Mouse (Mus musculus) kidney, adult 9 months (tissue): ENCODE measurements around the gene Gm3512.
"Not testable (repeated sequence)": the region's sequence is repeated elsewhere in the genome, so short reads cannot be mapped to it uniquely, and the experiment has no call there.

Source experiments
- DNase-seq: peaks from one replicate; pipeline ENCODE4 v3.0.0; 2022

Gene Gm3512

GRCm38 (mm10) chr14:7174483-7174971 is at the start of gene Gm3512:
TSS of gene Gm3512 (minus strand) at chr14:7174533.
- DNase-seq: not testable (repeated sequence)

GRCm38 (mm10) chr14:7200070-7200469 is 25.7 kb upstream of the Gm3512 start:
- DNase-seq: peak; percentile 3

GRCm38 (mm10) chr14:7194440-7194839 is 20.1 kb upstream of the Gm3512 start, which contains the start of gene Gm16434:
TSS of gene Gm16434 (minus strand) at chr14:7194540.
- not testable (repeated sequence) for DNase-seq

GRCm38 (mm10) chr14:7125312-7125711 is 49.0 kb downstream of the Gm3512 start, which contains the start of gene Gm6676:
TSS of gene Gm6676 (minus strand) at chr14:7125412.
- not testable (repeated sequence) for DNase-seq

GRCm38 (mm10) chr14:7105124-7105802 is 69.1 kb downstream of the Gm3512 start:
- DNase-seq: not testable (repeated sequence)
